Mouse (Mus musculus): Measurements from ENCODE around the gene Glod4. TPM values are rescaled to one million over a fixed set of nuclear protein-coding genes. Genes with fewer than 3 reads are reported as not detected.
A peak's percentile ranks its signal among the peaks of the same experiment; 100 is the strongest.
"Not testable (repeated sequence)": the region's sequence is repeated elsewhere in the genome, so short reads cannot be mapped to it uniquely, and the experiment has no call there.

The Glod4 gene
- polyA plus RNA-seq, 1 experiment from 2014 or later = 125 TPM

DNA sequence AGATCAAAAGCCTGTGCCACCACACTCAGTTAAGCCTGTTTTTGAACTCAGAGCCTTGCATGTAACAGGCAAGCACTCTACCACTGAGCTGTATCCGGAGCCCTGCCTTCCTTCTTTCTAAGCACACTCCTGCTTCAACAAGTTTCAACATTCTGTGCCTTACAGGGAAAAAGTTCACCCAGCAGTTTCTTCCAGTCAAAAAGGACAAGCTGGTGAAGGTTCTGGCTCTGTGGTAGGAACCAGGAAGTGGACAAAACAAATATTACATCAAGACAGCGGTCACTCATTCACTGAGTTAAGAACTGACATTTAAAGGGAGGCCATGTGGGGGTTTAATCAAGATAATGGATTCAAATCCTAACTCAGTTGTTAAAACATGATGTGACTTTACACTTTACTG lies 28.5 kb downstream of the Glod4 start:
- no peak overlapping the region for H3K4me2 ChIP-seq (ENCODE audit: low read length)
- 94% methylated on average over 2 of the region's 2 CpGs for WGBS
- peaks cover 8% of the 10 kb centered on the region; the same call in 1 of the 2 replicates for H3K36me3 ChIP-seq (ENCODE audit: control insufficient read depth, insufficient read depth, low read length)
- H3K27ac ChIP-seq (ENCODE audit: low read depth, low read length) = no peak overlapping the region
- no peak overlapping the region for H3K9ac ChIP-seq (ENCODE audit: low read depth, low read length)
- peaks cover 8% of the 10 kb centered on the region for H3K4me1 ChIP-seq (ENCODE audit: control insufficient read depth, insufficient read depth, low read depth, low read length)
- no peak for ATAC-seq
- H3K9me3 ChIP-seq (ENCODE audit: control insufficient read depth, low read length) = no peaks in the 10 kb centered on the region
- H3K27me3 ChIP-seq (replicated peaks; ENCODE audit: control insufficient read depth, insufficient read depth, low read length) = no peaks in the 10 kb centered on the region
- H3K4me3 ChIP-seq (ENCODE audit: low read length) = no peak overlapping the region

DNA sequence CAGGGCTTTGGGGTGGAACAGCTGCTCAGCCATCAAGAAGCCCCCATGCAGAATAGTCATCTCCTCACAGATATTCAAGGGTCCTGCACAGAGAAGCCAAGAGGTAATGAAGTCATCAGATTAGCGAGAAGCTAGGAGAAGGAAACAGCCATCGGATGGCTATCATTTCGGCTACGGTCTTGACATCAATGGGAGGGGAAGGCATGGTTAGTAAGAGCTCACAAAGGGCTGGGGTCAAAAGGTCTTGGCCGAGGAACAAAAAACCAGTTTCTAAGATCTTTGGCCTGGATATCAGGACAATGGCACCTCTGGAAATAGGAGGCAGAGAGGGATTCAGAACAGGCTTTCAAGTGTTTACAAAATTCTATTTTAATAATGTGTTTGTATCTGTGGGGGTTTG lies 29.7 kb downstream of the Glod4 start:
- Histone ChIP-seq H3K27me3 (replicated peaks; ENCODE audit: control insufficient read depth, insufficient read depth, low read length) (no peaks in the 10 kb centered on the region), H3K4me2 (ENCODE audit: low read length) (no peak overlapping the region), H3K4me3 (ENCODE audit: low read length) (no peak overlapping the region), H3K9ac (ENCODE audit: low read depth, low read length) (no peak overlapping the region), H3K4me1 (ENCODE audit: control insufficient read depth, insufficient read depth, low read depth, low read length) (peaks cover 8% of the 10 kb centered on the region), H3K36me3 (ENCODE audit: control insufficient read depth, insufficient read depth, low read length) (peaks cover 10% of the 10 kb centered on the region; the same call in 1 of the 2 replicates), H3K9me3 (ENCODE audit: control insufficient read depth, low read length) (no peaks in the 10 kb centered on the region), H3K27ac (ENCODE audit: low read depth, low read length) (no peak overlapping the region)
- 15% methylated on average over 5 of the region's 5 CpGs for WGBS
- no peak for ATAC-seq

DNA sequence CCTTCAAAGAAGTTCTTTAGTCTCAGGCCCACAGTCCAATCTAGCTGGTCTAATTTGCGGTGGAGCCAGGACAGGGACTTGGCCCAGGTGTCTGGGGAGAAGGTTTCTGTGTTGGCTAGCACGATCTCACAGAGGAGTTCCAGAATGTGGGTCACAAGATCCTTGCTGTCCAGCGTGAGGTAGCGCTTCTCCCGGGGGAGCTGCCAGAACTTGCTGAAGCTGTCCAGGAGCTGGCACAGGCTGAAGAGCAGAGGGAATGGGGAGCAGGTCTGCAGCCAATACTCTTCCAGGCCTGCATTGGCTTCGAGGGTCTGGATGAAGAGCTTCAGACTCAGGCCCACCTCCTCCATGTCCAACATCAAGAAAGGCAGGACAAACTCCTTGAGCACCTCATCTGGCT lies 31.9 kb downstream of the Glod4 start:
- H3K9me3 ChIP-seq (ENCODE audit: control insufficient read depth, low read length); H3K4me2 ChIP-seq (ENCODE audit: low read length); H3K4me3 ChIP-seq (ENCODE audit: low read length); H3K4me1 ChIP-seq (ENCODE audit: control insufficient read depth, insufficient read depth, low read depth, low read length); H3K27ac ChIP-seq (ENCODE audit: low read depth, low read length); ATAC-seq; H3K27me3 ChIP-seq (replicated peaks; ENCODE audit: control insufficient read depth, insufficient read depth, low read length); H3K9ac ChIP-seq (ENCODE audit: low read depth, low read length): not testable (repeated sequence)
- 100% methylated on average over 5 of the region's 6 CpGs for WGBS
- H3K36me3 ChIP-seq (ENCODE audit: control insufficient read depth, insufficient read depth, low read length) = peaks cover 26% of the 10 kb centered on the region

DNA sequence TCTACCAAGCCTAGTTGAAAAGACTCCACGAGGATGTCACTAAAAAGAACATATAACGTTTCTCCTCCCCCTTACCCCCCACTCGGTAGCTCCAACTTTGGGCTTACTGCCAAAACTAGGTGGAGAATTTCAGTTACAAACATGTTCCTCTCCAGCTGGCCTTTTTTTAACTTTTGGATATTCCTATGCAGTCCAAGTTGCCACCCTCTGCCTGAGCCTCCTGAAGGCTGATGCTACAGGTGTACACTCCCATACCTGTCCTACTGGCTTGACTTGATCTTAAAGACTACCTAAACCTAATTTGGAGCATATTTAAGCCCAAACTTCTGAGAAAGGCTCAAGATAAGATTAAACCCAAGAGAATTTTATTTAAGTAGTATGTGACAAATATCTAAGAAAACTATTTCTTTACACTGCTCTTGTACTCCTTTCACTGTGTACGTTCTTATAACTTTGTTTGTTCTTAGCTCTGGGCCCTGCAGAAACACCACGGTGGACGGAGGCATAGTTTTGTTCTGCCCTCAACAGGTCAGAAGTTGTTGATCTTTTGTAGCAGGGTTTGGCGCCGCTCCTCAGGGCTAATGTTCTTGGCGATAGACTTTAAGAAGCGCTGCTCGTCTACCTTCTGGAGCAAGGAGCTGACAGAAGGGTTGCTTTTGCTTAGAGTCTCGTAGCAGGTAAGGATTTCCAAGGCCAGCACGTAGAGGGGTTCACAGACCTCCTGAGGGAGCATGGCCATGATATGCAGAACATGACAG lies 33.1 kb downstream of the Glod4 start:
- Histone ChIP-seq H3K4me2 (ENCODE audit: low read length) (no peak overlapping the region), H3K36me3 (ENCODE audit: control insufficient read depth, insufficient read depth, low read length) (peaks cover 27% of the 10 kb centered on the region), H3K9me3 (ENCODE audit: control insufficient read depth, low read length) (no peaks in the 10 kb centered on the region), H3K9ac (ENCODE audit: low read depth, low read length) (no peak overlapping the region), H3K4me1 (ENCODE audit: control insufficient read depth, insufficient read depth, low read depth, low read length) (no peaks in the 10 kb centered on the region), H3K27me3 (replicated peaks; ENCODE audit: control insufficient read depth, insufficient read depth, low read length) (no peaks in the 10 kb centered on the region), H3K4me3 (ENCODE audit: low read length) (no peak overlapping the region), H3K27ac (ENCODE audit: low read depth, low read length) (no peak overlapping the region)
- 90% methylated on average over 13 of the region's 13 CpGs for WGBS
- no peak for ATAC-seq

DNA sequence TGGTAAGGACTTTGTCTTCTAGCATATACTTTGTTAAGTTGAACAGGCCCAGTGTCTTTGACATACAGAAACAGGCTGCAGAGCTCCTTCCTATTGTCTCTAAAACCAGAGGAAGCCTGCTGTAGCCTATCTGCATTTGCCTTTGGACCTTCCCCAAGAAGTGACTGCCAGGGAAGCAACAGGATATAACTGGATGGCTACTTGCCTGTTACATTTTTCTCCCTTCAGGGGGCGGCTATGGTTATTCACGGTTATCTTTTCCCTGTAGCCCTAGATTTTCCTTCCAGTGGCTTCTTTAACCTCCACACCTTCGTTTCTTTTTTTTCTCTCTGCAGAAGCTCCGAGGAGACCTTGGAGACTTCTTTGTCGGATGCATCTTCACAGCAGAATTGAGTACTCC lies 36.7 kb downstream of the Glod4 start:
- Histone ChIP-seq H3K9me3 (ENCODE audit: control insufficient read depth, low read length) (no peaks in the 10 kb centered on the region), H3K4me1 (ENCODE audit: control insufficient read depth, insufficient read depth, low read depth, low read length) (peaks cover 13% of the 10 kb centered on the region), H3K4me3 (ENCODE audit: low read length) (no peak overlapping the region), H3K36me3 (ENCODE audit: control insufficient read depth, insufficient read depth, low read length) (peaks cover 19% of the 10 kb centered on the region), H3K27ac (ENCODE audit: low read depth, low read length) (no peak overlapping the region), H3K4me2 (ENCODE audit: low read length) (no peak overlapping the region), H3K9ac (ENCODE audit: low read depth, low read length) (no peak overlapping the region), H3K27me3 (replicated peaks; ENCODE audit: control insufficient read depth, insufficient read depth, low read length) (no peaks in the 10 kb centered on the region)
- 84% methylated on average over 5 of the region's 5 CpGs for WGBS
- no peak for ATAC-seq

DNA sequence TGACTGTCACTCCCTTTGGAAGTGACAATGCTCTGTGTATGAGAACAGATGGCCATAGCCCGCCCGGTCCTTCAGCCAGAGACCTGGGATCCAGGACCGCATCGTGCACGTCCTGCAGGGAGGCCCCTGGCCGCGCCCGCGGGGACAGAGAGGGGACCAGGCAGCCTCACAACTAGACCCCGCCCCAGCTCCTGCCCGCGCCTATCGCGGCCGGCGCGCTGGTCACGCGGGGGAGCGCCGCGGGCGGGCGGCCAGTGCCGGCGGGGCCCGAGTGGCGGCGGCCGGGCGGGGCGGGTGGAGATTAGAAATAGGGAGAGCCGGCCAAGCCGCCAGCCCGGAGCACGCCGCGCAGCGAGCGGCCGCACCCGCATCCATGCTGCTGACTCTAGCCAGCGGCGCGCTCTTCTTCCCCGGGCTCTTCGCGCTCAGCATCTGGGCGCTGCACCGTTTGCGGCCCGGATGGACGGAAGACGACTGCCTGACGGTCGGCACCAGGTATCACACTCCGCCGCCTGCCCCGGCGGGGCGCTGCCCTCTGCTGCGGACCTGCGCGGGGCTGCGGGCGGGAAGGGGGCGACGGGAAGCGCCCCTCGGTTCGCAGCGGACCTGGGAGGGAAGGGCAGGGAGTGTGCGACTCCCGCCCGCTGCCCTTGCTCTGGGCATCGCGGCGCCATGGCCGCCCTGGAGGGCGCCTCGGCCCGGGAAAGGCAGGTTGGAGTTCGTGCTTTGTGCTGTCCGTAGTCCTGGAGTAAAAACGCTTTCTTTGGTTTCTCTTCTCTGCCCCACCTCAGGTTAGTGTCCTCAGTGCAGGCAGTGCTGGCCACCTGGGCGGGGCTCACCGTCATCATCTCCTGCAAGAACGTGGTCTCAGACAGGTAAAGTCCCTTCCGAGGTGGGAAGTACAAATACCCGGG lies 41.5 kb downstream of the Glod4 start:
- Histone ChIP-seq H3K27me3 (replicated peaks; ENCODE audit: control insufficient read depth, insufficient read depth, low read length) (no peaks in the 10 kb centered on the region), H3K4me2 (ENCODE audit: low read length) (peak overlapping the region; percentile 82), H3K4me3 (ENCODE audit: low read length) (peak overlapping the region; percentile 98), H3K36me3 (ENCODE audit: control insufficient read depth, insufficient read depth, low read length) (peaks cover 5% of the 10 kb centered on the region), H3K4me1 (ENCODE audit: control insufficient read depth, insufficient read depth, low read depth, low read length) (peaks cover 16% of the 10 kb centered on the region), H3K9me3 (ENCODE audit: control insufficient read depth, low read length) (no peaks in the 10 kb centered on the region), H3K27ac (ENCODE audit: low read depth, low read length) (peak overlapping the region; percentile 89), H3K9ac (ENCODE audit: low read depth, low read length) (peak overlapping the region; percentile 97)
- peak; percentile 98 for ATAC-seq
- under 1% methylated on average over 76 of the region's 90 CpGs for WGBS

DNA sequence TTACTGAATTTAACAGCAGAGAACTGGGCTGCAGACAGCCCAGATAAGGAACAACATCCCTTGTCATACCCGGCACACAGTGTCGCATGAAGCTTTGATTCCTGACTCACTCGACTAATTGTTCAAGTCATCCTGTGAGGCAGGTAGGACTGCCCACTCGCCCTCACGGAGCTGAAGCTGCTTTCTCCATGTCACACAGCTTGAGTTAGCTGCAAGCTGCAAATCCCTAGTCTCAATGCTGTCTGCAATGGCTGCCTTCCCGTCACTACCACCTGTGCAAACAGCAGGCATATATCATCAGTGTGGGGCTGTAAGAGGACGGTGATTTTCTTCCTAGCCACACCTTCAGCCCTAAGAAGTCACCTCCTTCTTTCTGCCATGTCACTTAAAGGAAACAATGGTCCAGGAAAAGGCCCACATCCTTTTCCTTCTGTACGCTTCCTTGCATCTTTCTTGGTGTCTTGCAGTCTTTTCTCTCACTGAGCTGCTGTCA lies 46.5 kb downstream of the Glod4 start:
- Histone ChIP-seq H3K9ac (ENCODE audit: low read depth, low read length) (no peak overlapping the region), H3K4me2 (ENCODE audit: low read length) (no peak overlapping the region), H3K4me1 (ENCODE audit: control insufficient read depth, insufficient read depth, low read depth, low read length) (peaks cover 4% of the 10 kb centered on the region), H3K27me3 (replicated peaks; ENCODE audit: control insufficient read depth, insufficient read depth, low read length) (no peaks in the 10 kb centered on the region), H3K27ac (ENCODE audit: low read depth, low read length) (no peak overlapping the region), H3K36me3 (ENCODE audit: control insufficient read depth, insufficient read depth, low read length) (no peaks in the 10 kb centered on the region), H3K9me3 (ENCODE audit: control insufficient read depth, low read length) (no peaks in the 10 kb centered on the region), H3K4me3 (ENCODE audit: low read length) (no peak overlapping the region)
- 64% methylated on average over 8 of the region's 8 CpGs for WGBS
- ATAC-seq = no peak

DNA sequence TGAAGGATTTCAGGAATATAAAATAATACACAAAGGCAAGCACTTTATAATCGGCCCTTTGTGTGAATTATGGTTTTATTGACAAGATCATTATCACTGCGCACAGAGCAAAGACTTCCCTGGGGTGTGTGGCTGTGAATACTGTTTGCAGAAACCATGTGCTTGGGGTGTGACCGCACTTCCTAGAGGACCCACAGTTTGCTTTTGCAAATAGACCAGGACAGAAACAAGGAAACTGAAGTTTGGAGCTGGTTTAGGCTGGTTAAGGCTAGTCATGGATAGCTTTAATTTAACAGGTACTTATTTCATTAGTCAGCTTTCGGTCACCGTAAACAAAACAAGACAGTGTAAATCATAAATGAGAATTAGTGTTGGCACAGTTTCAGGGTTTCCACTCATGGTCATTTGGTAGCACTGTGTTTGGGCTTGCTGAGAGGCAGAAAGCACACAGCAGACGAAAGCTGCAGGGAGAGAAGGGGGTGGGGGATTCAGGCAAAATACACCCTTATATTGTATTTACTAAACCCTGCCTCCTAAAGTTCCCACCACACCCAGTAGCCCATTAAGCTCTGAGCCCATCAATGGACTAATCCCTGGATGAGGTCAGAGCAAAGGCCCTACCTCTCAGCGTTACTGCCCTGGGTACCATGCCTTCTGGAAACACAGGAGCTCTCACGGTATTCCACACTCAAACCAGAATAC lies 47.1 kb downstream of the Glod4 start:
- no peak for ATAC-seq
- no peak overlapping the region for H3K9ac ChIP-seq (ENCODE audit: low read depth, low read length)
- H3K4me2 ChIP-seq (ENCODE audit: low read length) = no peak overlapping the region
- no peak overlapping the region for H3K27ac ChIP-seq (ENCODE audit: low read depth, low read length)
- H3K4me1 ChIP-seq (ENCODE audit: control insufficient read depth, insufficient read depth, low read depth, low read length) = peaks cover 2% of the 10 kb centered on the region
- H3K4me3 ChIP-seq (ENCODE audit: low read length) = no peak overlapping the region
- WGBS = 59% methylated on average over 8 of the region's 8 CpGs
- H3K36me3 ChIP-seq (ENCODE audit: control insufficient read depth, insufficient read depth, low read length) = no peaks in the 10 kb centered on the region
- H3K9me3 ChIP-seq (ENCODE audit: control insufficient read depth, low read length) = no peaks in the 10 kb centered on the region
- H3K27me3 ChIP-seq (replicated peaks; ENCODE audit: control insufficient read depth, insufficient read depth, low read length) = no peaks in the 10 kb centered on the region

DNA sequence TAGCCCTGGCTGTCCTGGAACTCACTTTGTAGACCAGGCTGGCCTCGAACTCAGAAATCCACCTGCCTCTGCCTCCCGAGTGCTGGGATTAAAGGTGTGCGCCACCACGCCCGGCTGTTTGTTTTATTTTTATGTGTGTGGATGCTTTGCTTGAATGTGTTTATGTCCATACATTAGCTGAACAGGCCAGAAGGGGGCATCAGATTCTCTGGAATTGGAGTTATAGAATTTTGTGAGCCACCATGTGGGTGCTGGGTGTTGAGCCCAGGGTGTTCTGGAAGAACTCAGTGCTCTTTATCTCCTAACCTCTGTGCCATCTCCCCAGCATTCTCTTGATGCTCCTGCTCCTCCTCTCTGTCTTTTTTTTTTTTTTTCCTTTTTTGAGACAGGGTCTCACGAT lies 56.6 kb downstream of the Glod4 start:
- no peaks in the 10 kb centered on the region for H3K27me3 ChIP-seq (replicated peaks; ENCODE audit: control insufficient read depth, insufficient read depth, low read length)
- no peak overlapping the region for H3K9ac ChIP-seq (ENCODE audit: low read depth, low read length)
- ATAC-seq = no peak
- H3K4me3 ChIP-seq (ENCODE audit: low read length) = no peak overlapping the region
- 85% methylated on average over 6 of the region's 6 CpGs for WGBS
- H3K4me1 ChIP-seq (ENCODE audit: control insufficient read depth, insufficient read depth, low read depth, low read length) = no peaks in the 10 kb centered on the region
- H3K4me2 ChIP-seq (ENCODE audit: low read length) = no peak overlapping the region
- H3K36me3 ChIP-seq (ENCODE audit: control insufficient read depth, insufficient read depth, low read length) = no peaks in the 10 kb centered on the region
- H3K9me3 ChIP-seq (ENCODE audit: control insufficient read depth, low read length) = no peaks in the 10 kb centered on the region
- H3K27ac ChIP-seq (ENCODE audit: low read depth, low read length) = no peak overlapping the region

Data from hindbrain, embryonic 16.5 days (tissue).